Mouse (Mus musculus): ENCODE data around the gene Gm11077. TPM values are rescaled to one million over a fixed set of nuclear protein-coding genes. Genes with fewer than 3 reads are reported as not detected.

Gene Gm11077
- not detected for total RNA-seq (2021)
- long read RNA-seq, experiment 1, result 0 reads
- long read RNA-seq, experiment 2, result 0 reads

- no peak for DNase-seq
Measured at GRCm38 (mm10) chr6:140729272-140729671, at the start of gene Gm11077. Gm11077 (plus strand) TSS chr6:140729284.

- no peak for DNase-seq
Measured at GRCm38 (mm10) chr6:140680713-140681112, 48.4 kb upstream of the Gm11077 start.

GRCm38 (mm10) chr6:140682829-140683228 lies 46.3 kb upstream of the Gm11077 start:
- no peak for DNase-seq

GRCm38 (mm10) chr6:140684403-140684802 lies 44.7 kb upstream of the Gm11077 start:
- no peak for DNase-seq

- no peak for DNase-seq
Measured at GRCm38 (mm10) chr6:140689617-140690404, 39.3 kb upstream of the Gm11077 start.

GRCm38 (mm10) chr6:140692160-140692559 lies 36.9 kb upstream of the Gm11077 start:
- DNase-seq, result no peak

GRCm38 (mm10) chr6:140696192-140696879 lies 32.7 kb upstream of the Gm11077 start:
- DNase-seq, result no peak

- DNase-seq, result peak; percentile 53
Measured at GRCm38 (mm10) chr6:140697994-140698393, 31.1 kb upstream of the Gm11077 start.

GRCm38 (mm10) chr6:140698596-140698995 lies 30.5 kb upstream of the Gm11077 start:
- DNase-seq, result no peak

- no peak for DNase-seq
Measured at GRCm38 (mm10) chr6:140701259-140701658, 27.8 kb upstream of the Gm11077 start.

GRCm38 (mm10) chr6:140705132-140705531 lies 24.0 kb upstream of the Gm11077 start:
- DNase-seq, result no peak

- no peak for DNase-seq
Measured at GRCm38 (mm10) chr6:140706056-140706455, 23.0 kb upstream of the Gm11077 start.

GRCm38 (mm10) chr6:140708059-140708458 lies 21.0 kb upstream of the Gm11077 start:
- no peak for DNase-seq

- DNase-seq, result no peak
Measured at GRCm38 (mm10) chr6:140709415-140710107, 19.5 kb upstream of the Gm11077 start.

- no peak for DNase-seq
Measured at GRCm38 (mm10) chr6:140712754-140713153, 16.3 kb upstream of the Gm11077 start.

- no peak for DNase-seq
Measured at GRCm38 (mm10) chr6:140714905-140715365, 14.1 kb upstream of the Gm11077 start.

- no peak for DNase-seq
Measured at GRCm38 (mm10) chr6:140722058-140722457, 7.0 kb upstream of the Gm11077 start.

GRCm38 (mm10) chr6:140730669-140731401 lies 1.8 kb downstream of the Gm11077 start:
- DNase-seq, result no peak

- DNase-seq, result no peak
Measured at GRCm38 (mm10) chr6:140731402-140731730, 2.3 kb downstream of the Gm11077 start.

- DNase-seq, result no peak
Measured at GRCm38 (mm10) chr6:140732971-140733640, 4.0 kb downstream of the Gm11077 start.

- no peak for DNase-seq
Measured at GRCm38 (mm10) chr6:140733641-140733986, 4.5 kb downstream of the Gm11077 start.

- no peak for DNase-seq
Measured at GRCm38 (mm10) chr6:140745586-140745985, 16.5 kb downstream of the Gm11077 start.

Measured in gastrocnemius, postnatal 25 days (tissue).